Mouse (Mus musculus): ENCODE data around the gene Skida1.

DNA sequence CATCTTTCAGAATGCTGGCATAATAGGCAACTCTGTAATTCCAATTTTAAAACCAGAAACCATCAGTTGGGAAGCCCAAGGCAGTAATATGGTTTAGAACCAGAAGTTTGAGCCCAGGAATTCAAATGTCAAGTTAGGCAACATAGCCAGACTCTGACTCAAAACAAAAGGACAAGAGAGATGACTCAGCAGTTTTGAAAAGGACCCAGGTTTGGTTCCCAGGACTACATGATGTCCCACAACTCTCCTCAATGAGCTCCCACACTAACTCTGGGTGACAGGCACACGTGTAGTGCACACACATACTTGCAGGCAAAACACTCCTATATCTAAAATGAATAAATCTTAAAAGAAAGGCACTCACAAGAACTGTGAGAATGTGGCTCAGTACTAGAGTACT is 29.7 kb downstream of the Skida1 start:
- TF ChIP-seq CTCF (IDR thresholded peaks at IDR 0.05; ENCODE audit: control insufficient read depth, insufficient read depth, insufficient replicate concordance, low read depth, low read length), result no peak
- TF ChIP-seq POLR2A (IDR thresholded peaks at IDR 0.05; ENCODE audit: control insufficient read depth, low read depth, low read length), result no peak
